Mouse (Mus musculus): ENCODE results near the gene Slc4a4.

The Slc4a4 gene

DNA sequence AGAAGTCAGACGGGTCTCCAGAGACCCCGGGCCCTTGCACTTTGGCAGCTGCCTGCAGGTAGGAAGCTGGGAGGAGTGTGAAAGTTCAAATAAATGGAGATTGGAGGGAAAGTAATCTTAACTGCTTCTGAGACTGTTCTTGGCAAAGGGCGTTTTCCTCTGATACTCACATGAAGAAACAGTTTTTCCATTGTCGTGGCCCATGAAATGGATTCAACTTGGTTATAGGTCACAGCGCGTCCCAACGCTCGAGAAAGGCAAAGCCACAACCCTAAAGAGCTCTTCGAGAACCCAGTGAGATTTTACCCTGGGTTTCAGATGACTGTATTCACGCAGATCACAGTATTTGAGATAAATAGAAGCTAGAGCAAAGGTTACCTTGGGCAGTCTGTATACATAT, 31.0 kb downstream of the Slc4a4 start:
- no peak for DNase-seq

DNA sequence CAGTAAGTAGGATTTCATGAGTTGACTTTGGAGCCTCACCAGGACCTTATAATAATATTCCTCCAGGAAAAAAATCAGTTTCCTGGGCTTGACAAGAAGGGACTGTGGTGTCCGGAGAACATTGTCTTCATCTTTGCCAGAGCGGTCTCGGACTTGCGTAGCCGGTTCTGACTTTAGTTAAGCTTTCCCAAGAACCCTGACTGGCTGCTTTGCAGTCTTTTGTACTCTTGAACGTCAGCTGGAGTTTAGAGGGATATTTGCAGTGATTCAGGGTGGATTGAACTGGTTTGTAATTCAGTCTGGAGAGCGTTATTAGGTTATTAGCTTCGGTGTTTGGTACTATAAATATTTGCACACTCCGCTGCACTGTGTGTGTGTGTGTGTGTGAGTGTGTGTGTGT, 31.9 kb downstream of the Slc4a4 start:
- DNase-seq, result no peak

DNA sequence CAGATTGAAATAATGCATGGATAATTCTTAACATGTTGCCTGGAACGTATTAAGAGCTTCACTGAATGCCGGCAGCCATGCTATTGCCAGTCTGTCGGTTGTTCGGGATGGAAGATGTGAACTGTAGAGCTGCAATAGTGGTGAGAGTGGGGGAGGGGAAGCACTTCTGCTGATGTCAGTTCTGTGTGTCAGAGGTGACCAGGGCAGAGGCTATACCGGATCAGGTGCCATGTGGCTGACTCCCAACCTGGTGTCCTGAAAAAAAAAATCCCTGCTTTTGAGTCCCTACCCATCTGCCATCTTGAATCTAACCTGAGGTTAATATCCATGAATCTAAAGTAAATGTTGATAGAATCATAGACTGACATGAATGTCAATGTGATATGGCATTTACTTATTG, 39.0 kb downstream of the Slc4a4 start:
- no peak for DNase-seq

DNA sequence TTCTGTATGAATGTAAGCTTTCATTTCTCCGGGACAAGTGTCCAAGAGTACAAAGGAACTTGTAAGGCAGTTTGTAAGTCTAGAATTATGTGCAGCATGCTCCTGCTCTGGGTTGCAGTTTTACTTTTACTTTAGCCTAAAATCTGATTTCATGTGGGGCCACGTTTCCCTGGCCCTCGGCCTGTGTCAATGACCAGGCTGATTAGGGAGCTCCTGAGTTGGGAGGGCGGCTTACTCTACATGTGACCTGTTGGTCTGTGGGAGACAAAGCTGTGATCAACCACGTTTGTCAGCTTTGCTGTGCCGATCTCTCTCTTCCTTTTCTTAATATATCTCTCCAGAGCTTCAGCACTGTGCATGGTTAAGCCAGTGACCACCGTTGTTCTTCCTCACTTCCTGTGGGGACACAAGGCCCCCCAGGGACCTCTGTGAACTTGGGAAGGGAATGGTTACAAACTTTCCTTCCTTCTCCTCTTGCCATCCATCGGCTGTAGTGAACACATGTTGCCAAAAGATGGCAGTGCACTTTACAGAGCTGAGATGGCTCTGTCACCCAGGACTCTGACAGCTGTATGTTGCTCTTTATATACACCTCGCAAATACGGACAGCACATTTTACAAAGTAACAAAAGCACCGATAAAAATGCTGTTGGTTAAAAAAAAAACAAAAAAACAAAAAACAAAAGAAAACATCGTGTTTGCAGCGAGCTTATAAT, 41.7 kb downstream of the Slc4a4 start:
- peak in 1 of 2 experiments; percentile 47 for DNase-seq

DNA sequence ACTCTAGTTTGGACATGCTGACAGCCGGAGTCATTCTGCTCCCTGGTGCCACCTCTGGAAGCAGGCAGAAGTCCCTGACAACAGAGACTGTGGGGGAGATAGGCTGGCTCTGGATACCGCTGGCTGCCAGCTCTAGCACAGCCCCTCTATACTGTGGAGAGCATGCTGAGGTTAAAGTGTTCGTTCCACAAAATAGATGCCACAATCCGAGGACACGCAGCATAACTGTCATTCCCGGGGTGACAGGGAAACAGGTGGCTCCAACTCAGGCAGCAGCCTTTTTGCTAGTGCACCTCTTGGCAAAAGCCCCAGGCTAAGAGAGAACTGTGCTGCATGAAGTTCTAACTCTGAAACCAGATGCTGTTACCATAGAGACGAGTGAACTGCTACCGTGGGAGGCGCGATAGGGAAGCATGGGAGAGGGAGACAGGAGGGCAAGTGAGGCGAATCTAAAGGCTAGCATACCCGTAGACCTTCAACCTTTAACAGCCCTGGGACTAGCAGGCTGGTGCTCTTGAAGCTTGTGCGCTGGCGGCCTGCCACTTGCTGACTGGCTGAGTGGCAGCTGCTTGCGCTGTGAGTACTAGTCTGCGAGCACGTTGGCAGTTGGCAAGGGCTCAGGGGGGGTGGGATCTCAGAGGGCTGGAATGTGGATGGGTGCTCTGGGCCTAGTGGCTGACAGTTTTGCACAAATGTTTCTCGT, 42.9 kb downstream of the Slc4a4 start:
- peak; percentile 78 for DNase-seq

DNA sequence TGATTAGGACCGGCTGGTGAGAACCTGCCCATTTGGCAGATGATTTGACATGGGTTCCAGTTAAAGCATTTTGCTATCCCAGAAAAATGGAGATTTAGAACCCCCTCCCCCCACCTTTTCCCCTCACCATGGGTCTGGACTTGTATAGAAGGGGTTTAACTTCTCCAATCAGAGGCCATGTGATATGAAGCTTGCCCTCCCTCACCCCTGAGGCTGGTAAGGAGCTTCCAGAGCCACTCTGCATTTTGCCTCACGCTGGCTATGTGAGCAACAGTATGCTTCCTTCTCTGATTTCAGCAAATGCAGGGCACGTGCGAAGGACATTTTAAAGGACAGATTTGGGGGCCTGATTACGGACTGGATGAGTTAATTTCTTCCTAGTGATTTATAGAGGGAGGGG, 43.5 kb downstream of the Slc4a4 start:
- DNase-seq, result no peak

DNA sequence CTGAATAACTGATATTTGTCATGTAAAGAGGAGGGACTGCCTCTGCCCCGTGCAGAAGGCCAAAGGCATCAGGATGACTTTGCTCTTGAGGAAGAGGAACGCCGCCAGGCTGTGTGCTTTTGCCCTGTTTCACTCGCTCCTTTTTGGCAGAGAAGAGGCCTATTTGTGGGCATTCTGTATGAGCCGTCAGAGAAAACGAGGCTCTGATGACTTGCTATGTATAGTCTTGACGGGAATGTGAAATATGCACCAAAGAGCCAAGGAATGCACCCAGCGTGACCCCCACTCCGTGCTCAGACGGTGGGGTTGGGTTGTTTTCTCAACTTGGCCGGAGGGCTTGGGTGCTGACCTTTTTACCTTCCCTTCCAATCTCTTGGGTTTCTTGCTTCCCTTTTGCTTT, 44.0 kb downstream of the Slc4a4 start:
- no peak for DNase-seq

DNA sequence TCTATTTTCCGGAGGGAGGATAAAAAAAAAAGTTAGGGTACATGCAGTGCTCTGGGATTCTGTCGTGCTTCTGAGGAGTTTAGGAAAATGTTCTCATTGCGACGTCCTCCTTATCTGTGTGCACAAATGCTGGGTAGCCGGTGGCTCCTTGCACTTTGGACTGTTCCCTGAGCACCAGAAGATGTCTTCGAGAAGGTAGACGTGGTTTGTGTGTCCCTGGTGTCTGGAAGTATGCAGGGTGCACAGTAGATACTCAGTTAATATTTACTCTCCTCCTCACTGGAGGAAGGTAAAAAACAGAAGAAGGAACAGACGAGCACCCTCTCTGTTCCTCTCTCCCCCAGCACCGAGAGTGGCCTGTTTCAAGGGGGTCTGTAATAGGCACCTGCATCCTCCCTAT, 44.6 kb downstream of the Slc4a4 start:
- DNase-seq, result no peak

DNA sequence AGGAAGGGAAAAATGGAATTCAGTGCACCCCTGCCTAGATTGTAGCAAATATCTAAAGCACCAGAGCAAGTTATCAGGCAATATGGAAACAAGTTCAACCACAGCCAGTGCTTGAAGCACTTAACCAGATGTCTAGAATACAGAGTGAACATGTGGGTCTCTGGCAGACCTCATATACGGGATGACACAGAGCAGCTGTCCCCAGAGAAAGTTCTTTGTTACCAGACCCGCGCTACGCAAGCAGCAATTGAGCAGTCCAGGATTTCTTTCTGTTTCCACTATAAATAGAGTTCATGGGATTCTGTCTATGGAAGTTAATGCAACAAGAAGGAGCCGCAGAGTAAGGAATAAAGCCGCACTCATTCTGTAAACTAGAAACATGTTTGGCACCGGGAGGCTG, 46.8 kb downstream of the Slc4a4 start:
- no peak for DNase-seq

DNA sequence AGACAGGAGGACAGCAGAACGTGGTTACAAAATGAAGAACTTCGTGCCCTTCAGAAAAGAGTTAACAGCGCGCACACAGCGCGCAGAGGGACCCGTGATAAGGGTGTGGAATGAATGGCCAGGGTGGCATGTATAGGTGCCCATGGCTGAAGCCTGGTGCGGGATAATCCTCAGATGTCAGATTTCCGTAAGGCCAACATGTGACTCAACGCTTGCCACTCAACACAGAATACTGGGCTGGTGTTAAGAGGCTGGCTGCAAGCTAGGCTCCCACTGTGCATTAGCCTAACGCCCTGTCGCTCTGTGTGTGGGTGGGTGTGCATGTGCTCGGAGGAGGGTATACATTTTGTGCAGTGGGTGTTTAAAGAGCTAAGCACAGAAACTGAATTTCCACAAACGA, 47.3 kb downstream of the Slc4a4 start:
- peak in 1 of 2 experiments; percentile 38 for DNase-seq

DNA sequence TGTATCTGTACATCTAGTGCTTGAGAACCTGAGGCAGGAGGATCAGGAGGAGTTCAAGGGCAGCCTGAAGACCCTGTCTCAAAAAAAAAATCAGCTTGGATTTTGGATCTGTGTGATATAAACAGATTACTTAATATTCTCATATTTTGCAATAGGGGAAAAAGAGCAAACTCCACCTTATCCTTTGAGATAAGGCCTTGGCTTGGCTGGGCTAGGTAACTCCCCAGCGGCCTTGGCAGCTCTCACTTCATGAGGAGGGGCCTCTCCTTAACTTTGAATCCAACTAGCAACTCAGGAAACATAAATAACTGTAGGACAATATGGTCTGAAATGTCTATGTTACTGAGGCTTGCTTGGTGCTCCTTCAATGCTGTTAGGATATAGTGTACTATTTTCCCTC, 51.6 kb downstream of the Slc4a4 start:
- no peak for DNase-seq

DNA sequence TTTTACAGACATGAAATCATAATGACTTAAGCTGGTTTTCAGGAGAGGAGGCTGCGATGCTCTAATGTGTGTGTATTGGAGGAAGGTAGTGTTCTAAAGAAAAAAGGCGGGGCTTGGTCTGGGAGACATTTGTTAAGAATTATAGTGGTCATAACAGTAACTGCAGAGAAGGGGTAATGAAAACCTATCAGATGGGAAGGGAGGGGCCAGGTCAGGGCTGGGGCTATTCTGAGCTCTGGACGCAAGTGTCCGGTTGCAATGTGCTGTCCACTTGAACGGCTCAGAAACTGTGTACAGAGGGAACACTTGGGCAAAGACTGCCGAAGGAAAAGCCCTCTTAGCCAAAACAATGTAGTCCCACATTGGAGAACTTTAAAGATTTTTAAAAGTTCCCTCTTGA, 52.5 kb downstream of the Slc4a4 start:
- no peak for DNase-seq

DNA sequence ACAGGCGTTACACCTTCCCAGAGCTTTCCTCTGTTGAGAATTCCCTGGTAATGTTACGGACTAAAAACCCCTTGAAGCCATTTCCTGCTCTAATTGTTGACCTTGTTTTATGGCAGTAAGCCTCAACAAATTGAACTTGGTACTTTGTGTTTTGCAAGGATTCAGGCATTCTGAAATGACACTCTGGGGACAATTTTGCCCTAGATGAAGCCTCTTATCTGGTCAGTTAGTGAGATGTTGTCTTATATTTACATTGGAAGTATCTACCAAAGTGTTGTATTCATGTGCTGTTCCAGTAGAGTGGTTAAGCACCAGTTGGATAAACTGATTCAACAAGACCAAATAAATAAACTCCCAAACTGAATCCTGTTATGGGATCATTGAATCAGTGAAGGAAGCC, 53.2 kb downstream of the Slc4a4 start:
- no peak for DNase-seq

DNA sequence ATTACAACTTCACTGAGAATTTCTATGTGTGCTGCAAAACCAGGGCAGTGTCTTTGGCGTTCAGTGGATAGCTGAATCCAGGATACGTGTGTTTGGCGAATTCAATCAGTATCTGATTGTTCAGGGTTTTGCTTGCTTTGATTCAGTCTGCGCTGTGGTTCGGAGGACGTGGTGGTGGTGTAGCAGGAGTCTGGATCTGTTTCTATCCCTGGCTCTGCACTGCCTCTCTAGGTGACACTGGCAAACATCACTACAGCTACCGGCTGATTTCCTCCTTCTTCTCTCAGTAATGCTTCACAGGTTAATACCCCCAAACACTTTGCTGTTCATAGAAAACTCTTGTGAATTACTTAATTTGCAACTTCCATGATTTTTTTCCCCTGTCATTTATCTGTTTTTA, 55.3 kb downstream of the Slc4a4 start:
- no peak for DNase-seq

DNA sequence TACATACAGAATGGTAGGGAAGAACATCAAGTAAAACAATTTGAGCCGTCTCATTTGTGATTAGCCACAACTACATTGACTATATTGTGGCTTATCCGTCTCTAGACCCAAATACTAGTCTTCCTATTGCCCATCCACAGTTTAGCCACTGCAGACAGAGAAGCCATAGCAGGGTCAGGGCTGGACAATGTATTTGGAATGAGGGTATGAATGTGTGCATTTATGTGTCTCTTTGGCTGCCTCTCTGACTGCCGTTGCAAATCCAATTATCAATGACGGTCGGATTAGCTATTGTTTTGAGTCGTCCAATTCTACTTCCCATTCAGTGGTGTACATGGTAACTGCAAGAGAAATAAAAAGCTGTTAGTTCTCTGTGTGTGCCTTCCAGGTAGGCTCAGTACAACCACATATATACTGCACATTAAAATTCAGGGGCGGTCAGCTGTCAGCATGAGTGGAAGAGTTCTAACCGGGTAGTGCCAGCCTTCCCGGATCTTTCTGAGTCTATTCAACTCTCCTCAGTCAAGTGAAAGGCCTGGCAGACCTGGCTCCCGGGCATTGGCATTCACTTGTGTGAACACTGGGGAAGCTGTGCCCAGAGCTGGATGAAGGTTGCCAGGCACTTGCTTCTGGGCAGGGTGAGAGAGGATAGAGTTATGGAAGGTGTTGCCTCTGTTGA, 59.2 kb downstream of the Slc4a4 start:
- DNase-seq, result peak; percentile 43 to 51

DNA sequence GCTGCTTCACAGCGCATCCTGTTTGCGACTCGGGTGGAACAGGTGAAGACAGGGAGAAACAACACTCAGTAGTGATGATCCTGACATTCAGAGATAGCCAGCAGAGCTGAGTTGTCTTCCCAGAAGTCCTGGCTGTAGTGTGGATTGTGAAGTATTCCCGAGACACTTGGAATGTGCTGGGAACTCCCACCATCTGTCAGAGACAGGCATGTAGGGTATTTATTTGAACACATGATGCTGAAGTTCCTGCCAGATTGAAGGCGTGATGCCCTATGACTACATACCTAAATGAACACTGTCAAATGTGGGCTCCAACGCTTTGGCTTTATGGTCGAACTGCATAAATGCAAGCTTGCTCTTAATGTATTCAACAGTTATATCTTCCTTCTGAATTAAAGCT, 63.7 kb downstream of the Slc4a4 start:
- DNase-seq, result no peak

DNA sequence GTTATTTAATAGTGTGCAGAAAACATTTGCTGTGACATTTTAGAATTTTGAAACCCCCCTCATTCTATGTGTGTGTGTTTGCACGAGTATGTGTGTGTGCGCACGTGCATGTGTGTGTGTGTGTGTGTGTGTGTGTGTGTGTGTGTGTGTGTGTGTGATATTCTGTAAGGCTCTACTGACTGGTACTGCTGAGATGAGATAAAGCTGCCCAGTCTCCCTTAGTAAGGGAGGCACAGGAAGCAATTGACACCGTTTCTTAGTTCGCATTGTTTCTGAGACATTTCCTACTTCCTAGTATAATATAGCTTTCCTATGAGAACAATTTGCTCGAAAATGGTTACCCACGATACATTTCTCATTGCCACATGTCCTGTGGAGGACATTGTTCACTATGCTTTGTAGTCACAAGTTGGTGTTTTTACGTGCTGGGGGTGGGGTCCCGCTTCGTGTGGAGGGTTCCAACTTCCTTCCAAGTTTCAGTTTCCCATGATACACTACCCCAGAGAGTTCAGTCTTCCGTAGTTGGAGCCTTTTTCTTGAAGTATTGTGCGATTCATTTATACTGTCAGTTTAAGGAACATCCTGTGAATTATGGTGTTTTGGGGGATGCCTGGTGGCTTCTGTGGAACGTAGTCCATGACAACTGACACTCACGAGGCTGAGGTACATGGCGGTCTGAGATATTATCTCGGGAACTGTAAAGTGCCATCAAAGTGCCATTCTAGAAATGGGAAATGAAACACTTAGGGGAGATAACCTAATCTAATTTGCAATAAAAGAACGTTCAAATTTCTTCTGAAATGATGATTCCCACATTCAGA, 66.3 kb downstream of the Slc4a4 start:
- no peak for DNase-seq

DNA sequence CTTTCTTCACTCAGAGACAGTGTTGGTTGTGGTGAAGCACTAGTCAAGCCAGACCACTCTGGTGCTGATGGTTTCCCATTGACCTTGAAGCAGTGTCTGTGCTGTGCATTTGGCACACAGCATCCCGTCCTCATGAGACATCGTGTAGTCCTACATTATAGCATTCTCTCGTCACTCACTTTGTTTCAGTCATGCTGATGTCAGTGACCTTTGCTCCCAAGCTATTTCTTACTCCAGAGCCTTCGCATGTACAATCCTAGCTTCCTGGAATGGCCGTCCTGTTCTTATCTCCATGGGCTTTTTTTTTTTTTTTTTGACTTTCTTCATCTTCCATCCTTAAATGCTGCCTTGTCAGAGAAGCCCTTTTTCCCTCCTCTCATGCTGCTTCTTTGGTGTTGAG, 71.1 kb downstream of the Slc4a4 start:
- no peak for DNase-seq

DNA sequence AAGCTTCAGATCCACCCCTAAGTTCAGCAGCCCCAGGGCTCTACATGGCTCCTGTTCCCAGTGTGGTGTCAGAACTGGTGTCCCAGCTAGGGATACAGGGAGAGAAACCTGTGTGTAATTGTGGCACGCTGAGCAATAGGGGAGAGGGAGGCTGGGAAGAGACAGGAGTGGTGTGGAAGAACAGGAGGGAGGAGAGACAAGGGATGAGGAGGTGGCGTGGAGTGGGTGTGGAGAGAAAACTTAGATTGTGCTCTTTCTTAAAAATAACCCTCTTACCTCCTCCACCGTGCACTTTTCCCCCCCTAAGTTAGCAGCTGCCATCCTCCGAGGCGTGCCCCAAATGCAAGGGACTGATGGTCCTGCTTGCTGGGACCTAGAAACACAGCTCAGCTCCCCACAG, 72.3 kb downstream of the Slc4a4 start:
- no peak for DNase-seq

DNA sequence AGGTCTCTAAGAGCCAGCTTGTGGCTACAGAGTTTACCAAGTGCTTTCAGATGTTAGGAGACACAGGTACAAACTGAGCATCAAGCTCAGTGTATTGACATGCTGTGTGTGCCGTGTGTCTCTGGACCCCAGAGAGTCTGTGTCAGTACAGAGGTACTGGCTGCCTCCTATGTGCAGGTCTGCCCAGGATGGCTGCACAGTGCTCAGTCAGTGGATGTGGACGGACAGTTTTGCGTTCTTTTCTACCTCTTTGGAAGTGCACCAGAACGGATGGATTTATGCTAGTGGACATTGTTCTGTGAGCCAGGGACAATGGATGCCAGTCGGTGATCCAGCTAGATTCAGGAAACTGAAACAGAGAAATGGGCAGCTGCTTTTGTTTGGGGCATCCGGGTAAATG, 72.8 kb downstream of the Slc4a4 start:
- no peak for DNase-seq

DNA sequence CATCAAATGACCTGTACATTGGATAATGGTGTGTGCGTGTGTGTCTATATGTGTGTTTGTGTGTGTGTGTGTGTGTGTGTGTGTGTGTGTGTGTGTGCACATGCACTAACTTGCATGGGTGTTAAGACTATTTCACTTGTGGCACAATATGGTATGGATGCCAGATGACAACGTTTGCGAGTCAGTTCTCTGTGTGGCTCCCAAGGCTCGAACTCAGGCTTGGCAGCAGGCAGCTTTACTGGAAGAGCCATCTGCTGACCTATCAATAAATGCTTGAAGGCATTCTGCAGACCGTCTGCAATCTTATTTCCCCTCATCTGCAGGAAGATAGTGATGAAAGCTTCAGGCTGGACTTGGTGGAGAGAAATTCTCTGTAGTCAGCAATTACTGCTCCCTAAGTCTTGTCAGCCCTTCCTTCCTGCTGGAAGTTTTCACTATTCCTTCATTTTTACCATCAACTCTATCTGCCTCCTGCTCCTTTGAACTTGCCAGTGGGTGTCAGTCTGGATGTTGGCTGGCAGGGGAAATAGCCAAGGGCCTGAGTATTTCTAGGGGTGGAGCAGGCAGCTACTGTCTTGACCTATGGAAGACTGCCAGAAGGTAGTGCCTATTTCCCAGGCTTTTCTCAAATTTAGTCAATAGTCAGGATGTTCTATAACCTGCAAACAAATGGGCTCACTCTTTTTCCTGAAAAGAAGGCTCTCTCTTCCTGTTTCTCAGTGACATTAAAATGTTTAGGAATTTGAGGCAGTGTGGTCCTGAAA, 73.9 kb downstream of the Slc4a4 start:
- no peak for DNase-seq

DNA sequence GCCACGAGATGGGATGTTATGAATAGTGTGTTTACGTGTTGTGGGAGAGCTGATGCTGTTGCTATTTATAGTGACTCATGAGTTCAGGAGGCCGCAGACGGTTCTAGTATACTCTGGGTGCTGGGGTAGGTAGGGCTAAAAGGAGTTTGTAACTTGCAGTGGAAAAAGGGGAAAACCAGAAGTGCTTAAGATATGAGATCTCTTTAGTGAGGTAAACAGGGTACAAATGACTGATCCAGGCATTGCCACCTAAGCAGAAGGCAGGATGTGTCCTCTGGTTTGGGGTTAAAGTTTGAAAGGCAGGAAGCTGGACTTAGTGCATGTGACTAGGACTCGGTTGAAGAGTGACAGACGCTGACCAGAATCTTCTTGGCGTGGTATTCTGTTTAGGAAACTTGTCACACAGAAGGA, 74.7 kb downstream of the Slc4a4 start:
- no peak for DNase-seq

All from cerebellum, postnatal 36 days (tissue).